Mouse (Mus musculus): Measurements from ENCODE around the gene Chit1.

- no peak for TF ChIP-seq CTCF (IDR thresholded peaks at IDR 0.05 in 2 of 3, conservative IDR thresholded peaks at IDR 0.05 in 1 of 3; ENCODE audit: control insufficient read depth in 1 of 3, insufficient read depth in 1 of 3, low read depth in 2 of 3, low read length in 3 of 3, poor library complexity in 1 of 3, severe bottlenecking in 1 of 3)
- TF ChIP-seq TCF12 (IDR thresholded peaks at IDR 0.05; ENCODE audit: low read depth, low read length), result no peak
- no peak for TF ChIP-seq USF1 (IDR thresholded peaks at IDR 0.05; ENCODE audit: low read depth, low read length)
- no peak for TF ChIP-seq MXI1 (IDR thresholded peaks at IDR 0.05; ENCODE audit: low read depth, low read length)
- TF ChIP-seq POLR2A (IDR thresholded peaks at IDR 0.05; ENCODE audit: control insufficient read depth in 1 of 2, insufficient read depth in 1 of 2, low read depth in 1 of 2, low read length in 2 of 2, poor library complexity in 1 of 2), result no peak
- TF ChIP-seq NRF1 (IDR thresholded peaks at IDR 0.05; ENCODE audit: insufficient read depth, low read depth, low read length, poor library complexity, severe bottlenecking), result no peak
- no peak for TF ChIP-seq POLR2AphosphoS5 (IDR thresholded peaks at IDR 0.05; ENCODE audit: borderline replicate concordance, low read depth, low read length)
- TF ChIP-seq ELF1 (IDR thresholded peaks at IDR 0.05; ENCODE audit: low read depth, low read length), result no peak
Measured at GRCm38 (mm10) chr1:134079477-134080163, 31.4 kb upstream of the Chit1 start.

Data from MEL (cell line).